Mouse (Mus musculus) thymus, postnatal 10 days (tissue): ENCODE measurements around the gene Hpse2.
"Not testable (repeated sequence)": the region's sequence is repeated elsewhere in the genome, so short reads cannot be mapped to it uniquely, and the experiment has no call there.

ENCODE experiments used
- DNase-seq, 2 experiments: peaks; one replicate each; pipeline ENCODE4 v3.0.0; 2021; ENCODE audit warnings: low spot score in 2 of 2

Gene Hpse2

DNA sequence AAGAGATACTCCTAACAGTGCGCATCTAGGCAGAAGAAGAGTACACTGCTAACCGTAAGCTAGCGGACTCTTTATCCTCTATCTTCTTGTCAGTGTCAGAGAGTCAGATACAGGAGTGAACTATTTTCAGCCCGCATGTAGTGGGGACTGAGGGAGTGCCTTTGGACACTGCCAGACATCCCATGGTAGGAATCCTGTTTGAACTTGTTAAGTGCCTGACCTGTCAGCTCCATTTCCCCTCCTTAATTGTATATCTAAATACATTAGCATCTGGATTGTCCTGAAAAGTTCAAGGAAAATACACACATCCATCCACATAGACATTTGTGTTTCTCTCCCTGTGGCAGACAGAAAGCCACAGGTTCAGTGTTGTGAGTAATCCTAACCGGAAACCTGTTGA lies 531.1 kb downstream of the Hpse2 start:
- DNase-seq, result no peak

DNA sequence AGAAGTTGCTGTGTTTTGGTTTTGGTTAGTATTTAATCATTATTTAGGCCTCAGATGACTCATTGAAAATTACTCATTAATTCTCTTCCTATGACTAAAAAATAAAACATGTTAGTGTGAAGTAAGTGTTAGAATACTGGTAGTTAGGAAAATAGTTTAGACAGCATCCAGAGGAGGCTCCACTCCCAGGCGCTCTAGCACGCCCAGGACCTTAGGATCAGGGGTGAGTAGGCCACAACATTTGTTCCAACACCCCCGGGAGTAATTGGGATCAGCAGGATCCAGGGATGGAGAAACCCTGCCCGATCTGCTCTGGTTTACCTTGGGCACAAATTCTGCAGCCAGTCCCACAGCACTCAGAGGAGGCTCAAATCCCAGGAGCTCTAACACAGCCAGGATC lies 532.5 kb downstream of the Hpse2 start:
- no peak for DNase-seq

DNA sequence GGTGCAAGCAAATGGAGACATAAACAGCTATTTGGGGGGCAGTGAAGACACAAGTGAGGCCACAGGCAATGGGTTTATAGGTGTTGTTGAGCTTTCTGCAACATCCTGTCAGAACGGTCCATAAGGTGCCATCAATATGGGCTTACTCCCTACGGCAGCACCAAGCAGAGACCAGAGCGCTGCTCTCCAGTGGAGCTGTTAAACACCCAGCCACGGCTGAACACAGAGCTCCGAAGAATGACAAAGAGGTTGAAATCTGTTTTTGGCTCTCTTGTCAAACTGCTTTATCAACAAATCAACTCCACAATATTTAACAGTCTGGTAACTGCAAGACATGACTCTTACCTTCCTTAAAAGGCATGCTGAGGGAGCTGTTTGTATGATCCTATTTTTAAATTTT lies 537.7 kb downstream of the Hpse2 start:
- no peak for DNase-seq

DNA sequence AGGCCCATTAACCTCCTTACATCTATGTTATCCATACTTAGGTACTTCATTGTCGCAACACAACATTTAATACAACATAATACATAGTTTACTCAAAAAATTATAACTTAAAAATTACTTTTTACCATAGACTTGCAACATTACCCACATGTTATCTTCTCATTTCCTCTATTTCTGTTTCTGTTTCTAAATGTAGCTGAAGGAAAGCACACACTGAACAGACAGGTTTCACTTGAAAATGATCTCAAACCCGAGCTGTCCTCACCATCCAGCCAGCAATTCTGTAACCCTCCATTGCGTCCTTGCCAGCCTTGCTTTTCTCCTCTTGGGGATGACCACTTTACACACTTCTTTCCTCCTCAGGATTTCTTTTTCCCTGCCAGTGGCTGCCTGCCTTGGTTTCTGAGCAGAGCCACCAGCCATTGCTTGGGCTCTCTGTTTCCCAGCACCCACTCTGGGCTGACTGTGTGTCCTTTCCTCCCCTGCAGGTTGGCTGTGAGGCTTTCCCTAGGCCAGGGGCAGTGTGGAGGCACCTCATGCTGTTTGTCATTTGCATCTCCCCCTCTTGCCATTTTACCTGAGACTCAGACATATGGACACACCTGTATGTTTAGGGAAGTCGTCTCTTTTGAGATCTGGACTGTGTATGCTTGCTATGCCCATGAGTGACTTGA lies 548.4 kb downstream of the Hpse2 start:
- no peak for DNase-seq

DNA sequence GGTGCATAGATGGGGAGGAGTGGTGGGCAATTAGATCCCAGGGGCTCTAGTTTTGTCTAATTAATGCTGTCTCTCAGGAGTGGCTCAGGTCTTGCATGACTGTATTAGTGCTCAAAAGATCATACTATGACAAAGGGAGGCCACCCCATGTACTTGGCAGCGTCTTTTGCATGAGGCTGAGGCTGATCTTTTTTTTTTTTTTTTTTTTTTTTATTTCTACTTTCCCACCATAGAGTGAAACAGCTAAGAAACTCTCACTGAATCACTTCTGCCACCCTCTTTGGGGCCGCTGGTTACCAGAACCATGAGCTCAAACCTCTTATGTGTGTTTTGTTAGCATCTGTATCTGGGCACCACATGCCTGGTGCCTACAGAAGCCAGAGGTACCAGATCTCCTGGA lies 549.0 kb downstream of the Hpse2 start:
- DNase-seq, result no peak

DNA sequence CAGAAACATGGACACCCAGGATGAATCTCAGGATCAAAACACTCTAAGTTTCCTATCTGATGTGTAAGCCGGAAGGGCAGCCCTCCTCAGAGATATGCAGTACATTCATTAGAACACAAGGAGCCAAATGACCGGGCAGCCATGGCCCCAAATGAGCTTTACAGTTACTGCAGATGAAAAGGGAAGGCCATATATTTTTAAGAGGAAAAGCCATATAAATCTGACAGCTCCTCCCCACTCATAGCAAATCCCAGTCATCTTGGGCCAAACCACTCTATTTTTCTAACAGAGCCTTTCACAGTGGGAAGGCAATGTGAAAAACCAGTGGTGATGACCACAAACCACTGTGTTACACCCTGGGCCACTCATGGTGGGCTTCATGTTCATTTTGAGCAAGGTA lies 549.9 kb downstream of the Hpse2 start:
- no peak for DNase-seq

DNA sequence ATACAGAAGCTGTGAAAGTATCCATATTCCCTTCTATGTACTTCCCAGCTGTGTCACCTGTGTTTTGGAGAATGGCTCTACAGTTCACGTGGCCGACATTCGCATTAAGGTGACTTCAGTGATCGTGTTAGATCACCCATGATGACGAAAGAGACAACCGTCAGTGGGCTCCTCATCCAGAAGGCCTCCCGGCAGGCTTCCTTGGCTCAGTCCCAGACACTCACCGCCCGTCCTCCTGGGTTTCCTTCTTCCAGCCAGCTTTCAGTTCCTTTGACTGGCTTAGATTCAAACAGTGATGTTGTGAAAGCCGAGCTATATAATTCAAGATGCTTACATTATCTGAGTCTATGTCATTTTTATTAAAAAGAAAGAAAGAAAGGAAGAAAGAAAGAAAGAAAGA lies 550.6 kb downstream of the Hpse2 start:
- DNase-seq, result no peak

DNA sequence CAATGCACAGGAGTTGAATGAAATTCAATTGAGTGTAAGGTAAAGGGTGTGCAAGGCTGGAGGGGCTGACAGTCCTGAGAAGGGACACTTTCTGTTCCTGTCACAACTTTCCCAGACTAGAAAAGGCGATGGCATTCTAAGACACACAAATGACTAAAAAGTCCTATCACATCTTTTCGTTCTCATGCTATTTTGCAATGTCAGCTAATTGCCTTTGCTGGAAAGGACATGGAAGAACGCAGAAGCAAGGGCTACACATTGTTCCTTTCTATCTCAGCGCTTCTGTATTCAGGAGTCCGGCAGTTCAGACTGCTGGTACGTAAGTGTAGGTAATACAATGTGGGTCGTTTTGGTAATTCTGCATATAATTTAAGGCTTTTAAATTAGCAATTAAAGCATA lies 555.0 kb downstream of the Hpse2 start:
- no peak for DNase-seq

DNA sequence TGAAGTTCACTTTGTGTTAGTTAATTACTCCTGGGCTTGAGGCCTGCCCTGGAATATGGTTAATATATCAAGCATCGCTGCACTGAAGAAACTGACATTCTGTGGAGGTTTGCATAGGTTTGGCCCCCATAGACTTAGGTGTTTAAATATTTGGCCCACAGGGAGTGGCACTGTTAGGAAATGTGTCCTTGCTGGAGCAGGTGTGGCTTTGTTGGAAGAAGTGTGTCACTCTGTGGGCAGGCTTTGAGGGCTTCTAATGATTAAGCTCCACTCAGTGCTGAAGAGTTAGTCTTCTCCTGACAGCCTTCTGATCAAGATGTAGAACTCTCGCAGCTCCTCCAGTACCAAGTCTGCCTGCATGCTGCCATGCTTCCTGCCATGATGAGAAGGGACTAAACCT lies 555.9 kb downstream of the Hpse2 start:
- DNase-seq, result no peak

DNA sequence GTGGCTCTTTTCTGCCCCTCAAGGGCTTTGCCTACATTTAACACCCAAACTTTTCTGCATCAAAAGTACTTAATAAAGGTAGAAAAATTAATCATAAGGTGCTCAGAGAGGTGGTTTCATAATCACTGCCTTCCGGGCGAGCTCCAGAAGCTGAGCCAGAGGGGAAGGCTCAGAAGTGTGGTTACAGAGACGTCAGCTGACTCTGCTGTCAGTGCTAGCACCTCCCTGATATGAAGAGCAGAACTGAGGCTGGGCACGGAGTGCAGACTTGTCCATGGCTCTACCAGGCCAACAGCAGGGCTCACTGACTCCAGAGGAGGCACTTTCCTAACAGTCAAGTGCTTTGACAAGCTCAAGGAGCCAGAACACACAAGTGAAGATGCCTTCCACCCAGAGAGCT lies 559.0 kb downstream of the Hpse2 start:
- DNase-seq, result no peak

DNA sequence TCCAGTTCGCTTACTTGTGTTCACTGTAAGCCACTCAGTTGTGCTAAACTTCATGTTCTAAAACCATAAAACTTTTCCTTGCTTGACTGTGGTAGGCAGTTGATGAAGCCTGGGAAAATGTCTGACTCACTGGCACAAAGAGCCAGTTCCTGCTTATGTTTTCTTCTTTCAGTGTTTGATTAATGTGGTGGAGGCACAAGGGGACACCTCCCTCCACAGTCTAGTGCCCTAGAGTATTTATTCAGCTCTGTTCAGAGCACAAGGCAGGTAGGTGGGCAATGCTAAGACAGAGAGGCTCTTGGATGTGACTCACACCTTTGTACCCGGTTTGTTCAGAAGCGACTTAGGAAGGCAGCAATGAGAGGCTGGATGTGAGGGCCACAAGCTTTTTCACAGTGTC lies 560.3 kb downstream of the Hpse2 start:
- no peak for DNase-seq

DNA sequence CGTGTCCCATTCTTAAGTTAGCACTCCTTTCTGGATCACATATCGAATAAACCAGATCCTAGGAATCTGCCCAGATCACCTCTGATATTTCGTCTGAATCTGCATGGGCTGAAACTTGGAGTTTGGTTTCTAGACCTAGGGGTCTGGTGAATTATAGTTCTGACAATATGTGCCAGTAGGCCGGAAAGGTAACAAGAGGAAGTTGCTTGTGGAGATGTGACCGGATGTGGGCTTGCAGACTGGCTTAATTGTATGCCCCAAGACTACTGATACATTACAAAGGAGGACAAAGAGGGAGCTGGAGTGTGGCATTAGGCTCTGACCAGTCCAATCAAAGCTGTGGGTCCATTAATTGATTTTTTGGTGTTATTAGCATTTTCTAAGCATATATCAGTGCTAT lies 568.0 kb downstream of the Hpse2 start:
- no peak for DNase-seq

DNA sequence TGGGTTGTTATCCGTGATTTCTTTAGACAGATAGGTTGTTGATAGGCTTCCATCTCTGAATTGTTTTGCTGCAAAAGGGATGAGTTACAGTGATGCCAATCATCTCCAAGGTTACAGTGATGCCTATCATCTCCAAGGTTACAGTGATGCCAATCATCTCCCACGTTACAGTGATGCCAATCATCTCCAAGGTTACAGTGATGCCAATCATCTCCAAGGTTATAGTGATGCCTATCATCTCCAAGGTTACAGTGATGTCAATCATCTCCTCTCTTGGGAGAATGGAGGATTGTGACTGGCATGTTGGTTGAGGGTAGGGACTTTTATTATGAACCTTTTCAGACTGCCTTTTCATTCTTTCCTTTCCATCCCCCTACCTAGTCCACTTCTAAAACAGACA lies 570.4 kb downstream of the Hpse2 start:
- no peak for DNase-seq

DNA sequence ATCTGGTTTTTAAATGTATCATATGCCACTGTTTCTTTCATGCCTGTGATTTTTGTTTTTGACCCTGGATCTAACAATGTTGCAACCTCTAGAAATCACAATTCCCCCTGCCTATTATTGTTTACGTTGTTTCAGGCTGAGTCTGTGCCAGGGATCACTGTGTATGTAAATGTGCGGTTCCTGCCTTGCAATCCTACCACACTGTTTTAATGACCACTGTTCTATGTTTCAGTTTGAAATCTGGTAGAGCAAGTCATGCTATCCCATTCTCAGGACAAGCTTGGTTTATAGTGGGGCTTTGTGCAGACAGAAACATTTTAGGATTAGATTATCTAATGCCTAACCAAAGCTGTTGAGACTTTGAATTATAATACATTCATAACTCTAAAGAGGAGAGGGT lies 571.9 kb downstream of the Hpse2 start:
- no peak for DNase-seq

DNA sequence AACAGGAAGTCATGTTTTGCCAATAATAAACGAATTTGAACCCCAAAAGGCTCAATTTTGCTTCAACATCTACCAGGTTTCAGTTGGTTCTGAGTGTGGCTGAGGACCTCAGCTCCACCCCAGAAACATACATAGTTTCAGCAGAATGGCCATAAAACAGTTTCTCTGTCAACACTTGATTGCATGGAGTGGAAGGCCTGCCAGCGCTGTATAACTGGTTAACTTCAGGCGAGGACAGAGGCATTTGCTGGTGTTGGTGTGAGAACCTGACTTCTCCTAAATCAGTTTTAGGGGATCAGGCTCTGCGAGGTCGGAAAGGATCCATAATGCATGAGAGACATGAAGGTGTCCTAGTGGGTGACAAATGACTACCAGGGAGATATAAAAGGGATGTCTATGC lies 578.0 kb downstream of the Hpse2 start:
- no peak for DNase-seq

DNA sequence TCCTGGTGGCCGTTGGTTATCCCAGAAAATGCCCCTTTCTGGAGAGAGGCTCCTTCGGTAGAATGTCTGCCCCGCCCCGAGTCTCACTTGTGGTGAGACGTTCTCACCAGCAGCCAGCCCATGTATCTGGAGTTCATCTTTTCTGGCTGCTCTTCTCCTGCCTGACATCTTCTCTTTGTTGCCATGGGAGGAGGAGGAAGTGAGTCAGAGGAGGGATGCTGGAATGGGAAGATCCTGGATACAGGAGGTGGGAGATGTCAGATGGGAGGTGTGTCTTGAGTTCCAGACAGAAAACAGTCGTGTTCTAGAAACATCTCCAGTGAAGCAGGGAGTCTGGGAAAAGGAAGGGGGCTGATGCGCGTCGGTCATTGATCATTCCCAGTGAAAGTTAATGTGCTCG lies 578.7 kb downstream of the Hpse2 start:
- no peak for DNase-seq

DNA sequence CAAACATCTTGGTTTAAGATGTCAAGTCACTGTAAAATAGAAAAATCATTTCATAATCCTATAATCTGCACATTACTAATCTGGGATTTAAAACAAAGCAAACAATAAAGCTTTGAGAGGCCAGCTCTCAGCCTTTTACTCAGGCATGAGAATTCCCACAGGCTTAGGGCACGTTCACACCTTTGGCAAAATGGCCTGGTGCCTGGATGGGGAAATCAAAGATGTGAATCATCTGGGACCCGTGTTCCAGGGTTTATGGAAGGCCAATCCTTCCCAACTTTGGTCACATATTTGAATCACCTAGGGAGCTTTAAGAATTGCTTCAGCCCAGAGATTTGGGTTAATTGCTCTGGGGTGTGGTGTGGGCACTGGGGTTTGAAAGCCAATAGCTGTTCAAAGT lies 590.3 kb downstream of the Hpse2 start:
- no peak for DNase-seq

DNA sequence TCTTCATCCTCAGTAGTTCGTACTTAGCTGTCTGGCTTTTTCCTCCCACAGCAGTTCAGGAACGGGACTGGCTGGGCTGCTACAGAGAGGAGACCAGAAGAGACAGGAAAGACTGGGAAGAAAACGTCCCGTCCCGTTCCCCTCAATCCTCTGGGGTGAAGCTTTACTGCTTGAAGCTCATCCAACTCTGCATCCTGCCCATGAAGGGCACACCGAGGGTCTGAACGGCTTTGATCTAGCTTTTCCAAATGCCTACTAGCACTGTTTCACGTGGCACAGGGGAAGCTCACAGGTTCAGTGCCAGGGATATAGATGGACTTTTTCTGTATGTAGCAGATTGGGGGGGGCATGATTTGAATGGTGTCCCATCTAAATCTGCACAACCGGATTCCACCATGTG lies 592.4 kb downstream of the Hpse2 start:
- DNase-seq, result no peak

DNA sequence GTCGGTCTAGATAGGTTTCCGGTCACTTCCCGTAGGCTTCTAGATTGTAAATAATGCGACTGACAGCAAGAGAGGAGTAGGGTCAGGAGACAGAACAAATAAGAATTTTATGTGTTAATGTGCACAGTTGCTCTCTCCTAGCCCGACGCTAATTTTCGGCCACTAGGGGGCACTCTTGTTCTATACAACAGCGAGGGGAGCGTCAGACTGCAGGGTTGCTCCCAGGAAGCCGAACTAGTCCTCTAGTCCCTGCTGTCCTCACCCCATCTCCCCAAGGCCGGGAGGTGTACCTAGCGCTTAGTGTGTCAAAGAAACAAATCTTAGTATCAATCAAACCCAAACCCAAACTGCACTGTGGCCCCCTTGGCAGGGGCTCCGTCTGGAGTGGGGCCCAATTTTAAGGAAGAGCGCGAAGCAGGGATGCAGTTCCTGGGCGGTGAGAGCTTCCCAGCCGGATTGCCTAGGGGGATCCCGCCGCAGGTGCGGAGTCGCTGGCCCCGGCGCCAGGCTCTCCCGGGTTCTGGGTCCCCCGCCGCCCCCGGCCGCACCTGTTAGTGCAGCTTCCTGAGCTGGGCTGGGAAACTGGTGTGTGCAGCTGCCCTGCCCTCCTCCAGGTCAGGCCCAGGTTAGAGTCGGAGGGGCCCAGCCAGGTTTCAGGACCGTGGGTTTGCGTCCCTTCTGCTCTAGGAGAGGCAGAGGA lies 593.1 kb downstream of the Hpse2 start:
- peak; percentile 58 to 88 for DNase-seq

DNA sequence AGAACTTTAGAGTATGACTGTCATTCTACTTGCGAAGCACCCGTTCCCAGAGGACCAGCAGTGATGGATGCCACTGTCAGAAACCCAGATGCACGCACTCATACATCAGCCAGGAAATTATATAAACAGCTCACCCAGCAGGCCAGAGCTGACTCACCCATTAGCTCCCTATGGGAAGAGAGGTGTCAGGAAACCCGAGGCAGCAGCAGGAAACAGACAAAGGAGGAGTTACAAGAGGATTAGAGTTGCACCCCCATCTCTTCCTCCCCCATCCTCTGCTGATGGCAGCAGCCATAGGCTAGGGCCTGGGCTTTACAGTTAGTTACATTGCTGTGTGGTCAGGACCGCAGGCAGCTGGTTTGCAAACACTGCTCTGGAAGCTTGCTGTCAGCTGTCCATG lies 599.8 kb downstream of the Hpse2 start:
- no peak for DNase-seq

DNA sequence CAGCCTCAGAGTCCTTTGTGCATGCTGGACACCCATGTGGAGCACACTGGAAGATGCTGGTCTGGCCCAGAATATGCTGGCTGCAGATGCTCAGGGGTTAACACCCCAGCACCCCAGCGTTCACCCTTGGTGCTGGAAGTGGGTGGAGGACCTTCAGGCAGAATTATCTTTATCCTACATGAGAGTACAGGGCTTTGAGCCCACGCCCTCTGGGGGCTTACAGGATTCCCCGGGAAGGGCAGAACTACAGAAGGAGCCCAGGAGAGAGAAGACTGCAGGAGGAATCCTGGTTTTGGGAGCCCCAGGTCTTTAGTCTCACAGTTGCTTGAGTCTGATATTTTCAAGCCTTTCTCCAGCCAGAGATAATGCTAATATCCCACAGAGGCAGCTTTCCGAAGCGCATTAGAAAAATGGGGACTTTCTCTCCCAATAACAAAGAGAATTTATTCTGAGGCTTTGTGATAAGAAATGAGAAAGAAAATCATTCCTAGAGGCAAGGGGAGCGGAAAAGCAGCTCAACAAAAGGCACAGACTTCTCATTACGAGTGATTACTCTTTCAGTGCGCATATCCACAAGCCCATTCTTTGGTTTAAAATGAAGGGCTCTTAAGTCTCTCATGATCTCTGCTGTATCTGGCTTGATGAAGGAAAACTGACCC lies 602.5 kb downstream of the Hpse2 start:
- DNase-seq, result no peak

DNA sequence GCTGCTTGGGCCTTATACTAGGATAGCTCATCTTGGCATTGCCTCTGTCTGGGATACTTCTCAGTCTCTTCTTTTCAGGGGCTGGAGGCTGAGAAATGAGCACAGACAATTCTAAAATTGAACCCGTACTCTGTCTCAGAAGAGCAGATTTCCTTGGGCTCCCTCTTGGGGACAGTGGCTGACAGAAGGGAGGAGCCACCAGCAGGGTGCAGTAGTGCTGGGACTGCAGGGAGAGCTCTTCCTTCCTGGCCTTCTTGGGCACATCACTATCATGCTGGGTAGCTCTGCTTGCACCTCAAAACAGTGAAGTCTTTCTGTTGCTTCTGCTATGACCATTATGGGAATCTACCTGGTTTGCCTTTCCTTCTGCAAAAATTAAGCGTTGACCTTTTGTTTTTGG lies 603.0 kb downstream of the Hpse2 start:
- peak in 1 of 2 experiments; percentile 26 for DNase-seq

DNA sequence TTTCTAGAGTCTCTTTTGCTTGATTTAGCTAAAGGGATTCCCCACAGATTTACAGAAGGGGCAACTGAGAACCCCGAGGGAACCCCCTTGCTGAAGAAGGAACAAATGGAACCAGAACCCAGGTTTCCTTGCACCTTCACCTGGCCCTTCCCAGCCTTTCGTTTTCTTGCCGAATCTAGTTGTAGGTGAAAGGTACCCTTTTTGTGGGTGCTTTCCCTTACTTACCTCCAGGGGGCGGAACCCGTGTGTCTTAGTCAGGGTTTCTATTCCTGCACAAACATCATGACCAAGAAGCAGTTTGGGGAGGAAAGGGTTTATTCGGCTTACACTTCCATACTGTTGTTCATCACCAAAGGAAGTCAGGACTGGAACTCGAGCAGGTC lies 608.0 kb downstream of the Hpse2 start:
- not testable (repeated sequence) for DNase-seq
